Mouse (Mus musculus) splenic B cell, adult 2 months (primary cell): ENCODE measurements around the gene Prkar1b.

Experiments used
- DNase-seq: peaks from one replicate; pipeline ENCODE4 v3.0.0-alpha.2; 2011; ENCODE audit warnings: low read depth, low spot score
- H3K27me3 ChIP-seq: 2 replicates; pipeline ENCODE4 v1.6.1; 2012; ENCODE audit warnings: mild to moderate bottlenecking, low read length, moderate library complexity, mixed read lengths; ENCODE audit not compliant: control insufficient read depth, poor library complexity, insufficient read depth, severe bottlenecking
- H3K36me3 ChIP-seq: 2 replicates; pipeline ENCODE4 v1.6.1; 2012; ENCODE audit warnings: mild to moderate bottlenecking, low read length, moderate library complexity, mixed read lengths; ENCODE audit not compliant: control insufficient read depth, poor library complexity, insufficient read depth, severe bottlenecking

The Prkar1b gene

DNA sequence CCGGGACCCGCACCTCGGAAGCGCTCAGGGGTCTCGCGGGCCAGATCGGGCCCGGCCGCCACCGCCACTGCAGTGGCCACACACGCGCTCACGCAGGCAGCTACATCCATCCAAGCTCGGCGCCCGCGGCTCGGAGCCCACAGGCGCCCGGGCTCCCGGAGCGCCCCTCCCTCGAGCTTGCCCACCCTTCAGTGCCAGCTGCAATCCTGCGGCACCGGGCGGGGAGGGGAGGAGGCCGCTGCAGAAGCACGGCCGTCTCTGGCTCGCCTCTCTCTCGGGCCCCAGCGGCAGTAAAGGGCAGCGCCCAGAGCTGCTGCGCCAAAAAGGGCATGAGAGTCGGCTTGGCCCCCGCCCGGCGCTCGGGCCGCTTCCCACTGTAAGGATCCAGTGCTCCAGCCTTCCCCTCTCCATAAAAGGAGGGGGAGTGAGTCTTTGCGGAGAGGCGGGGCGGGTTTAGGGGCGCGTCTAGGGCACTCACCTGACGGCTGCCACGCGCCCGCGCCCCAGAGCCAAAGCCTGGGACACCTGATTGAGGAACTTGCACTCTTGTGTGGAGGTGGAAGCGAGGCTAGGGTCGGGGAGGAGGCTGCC is 154.0 kb downstream of the Prkar1b start:
- Histone ChIP-seq H3K36me3 (no peaks in the 10 kb centered on the region), H3K27me3 (peaks cover 6% of the 10 kb centered on the region)
- DNase-seq: no peak

DNA sequence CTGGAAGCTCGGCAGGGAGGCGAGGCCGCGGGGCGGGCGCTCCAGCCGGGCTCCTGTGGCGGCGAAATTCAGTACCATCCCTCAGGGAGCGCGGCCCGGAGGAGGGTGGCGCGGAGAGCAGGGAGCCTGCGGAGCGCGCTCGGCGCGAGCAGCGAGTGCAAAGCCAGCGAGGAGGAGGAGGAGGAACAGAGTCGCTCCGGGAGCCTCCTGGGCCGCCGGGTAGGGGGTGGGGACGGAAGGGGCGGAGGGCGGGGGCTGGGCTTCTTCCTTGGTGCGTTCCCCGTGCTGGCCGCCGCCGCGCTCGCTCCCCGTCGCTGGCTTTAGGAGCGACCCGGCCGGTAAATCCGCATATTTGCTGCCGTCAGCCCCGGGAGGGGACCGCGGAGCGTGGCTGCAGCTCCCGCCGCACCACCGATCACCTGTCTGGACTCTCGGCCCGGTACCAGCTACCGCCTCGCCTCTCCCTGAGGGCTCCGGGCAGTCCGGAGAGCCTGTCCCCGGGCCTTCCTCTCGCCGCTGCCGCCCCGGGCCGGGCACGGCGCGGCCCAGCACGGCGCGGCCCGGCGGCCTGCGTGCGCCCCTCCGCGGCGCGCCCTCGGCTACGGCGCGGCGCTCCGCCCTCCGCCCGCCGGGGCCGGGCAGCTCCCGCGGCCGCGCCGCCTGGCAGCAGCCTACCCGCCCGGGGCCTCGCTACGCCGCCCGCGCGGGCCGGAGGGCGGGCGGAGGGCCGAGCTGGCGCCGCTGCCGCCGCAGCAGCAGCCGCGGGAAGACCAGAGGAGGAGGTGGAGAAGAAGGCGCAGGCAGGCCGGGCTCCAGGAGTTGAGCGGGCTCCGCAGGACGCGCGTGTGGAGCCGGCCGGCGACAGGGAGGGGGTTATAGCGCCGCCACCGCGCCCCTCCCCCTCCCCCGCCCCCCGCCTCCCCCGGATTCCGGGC is 154.7 kb downstream of the Prkar1b start:
- DNase-seq: no peak
- no peaks in the 10 kb centered on the region for H3K36me3 ChIP-seq
- peaks cover 6% of the 10 kb centered on the region for H3K27me3 ChIP-seq

DNA sequence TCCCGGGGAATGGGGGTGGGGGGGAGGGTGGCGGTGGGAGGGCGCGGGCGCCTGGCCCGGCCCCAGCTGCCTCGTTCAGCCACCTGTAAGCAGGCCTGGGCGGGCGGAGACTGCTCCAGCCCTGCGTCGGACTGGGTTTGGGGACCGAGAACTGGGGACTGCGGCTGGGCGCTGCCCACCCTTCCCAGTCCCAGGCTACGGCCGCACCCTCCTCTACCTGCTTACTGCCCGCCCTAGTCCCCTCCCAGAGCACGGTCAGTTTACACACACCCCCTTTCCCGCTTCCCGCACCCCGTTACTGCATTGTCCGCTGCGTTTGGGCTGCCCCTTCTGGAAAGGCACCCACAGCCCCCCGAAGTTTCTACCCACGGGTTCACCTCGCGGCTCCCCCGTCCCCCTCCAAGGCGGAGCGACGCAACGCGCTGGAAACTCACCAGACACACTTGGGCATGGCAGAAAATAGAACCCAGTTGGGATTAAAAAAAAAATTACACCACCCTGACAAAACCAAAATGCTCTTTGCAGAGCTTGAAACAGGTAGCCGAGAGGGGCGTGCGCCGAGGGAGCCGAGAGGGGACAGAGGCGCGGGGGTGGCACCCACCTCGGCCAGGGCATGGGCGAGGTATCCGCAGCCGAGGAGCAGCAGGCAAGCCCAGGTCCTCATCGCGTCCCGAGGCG is 155.6 kb downstream of the Prkar1b start:
- no peak for DNase-seq
- Histone ChIP-seq H3K36me3 (no peaks in the 10 kb centered on the region), H3K27me3 (peaks cover 6% of the 10 kb centered on the region)

DNA sequence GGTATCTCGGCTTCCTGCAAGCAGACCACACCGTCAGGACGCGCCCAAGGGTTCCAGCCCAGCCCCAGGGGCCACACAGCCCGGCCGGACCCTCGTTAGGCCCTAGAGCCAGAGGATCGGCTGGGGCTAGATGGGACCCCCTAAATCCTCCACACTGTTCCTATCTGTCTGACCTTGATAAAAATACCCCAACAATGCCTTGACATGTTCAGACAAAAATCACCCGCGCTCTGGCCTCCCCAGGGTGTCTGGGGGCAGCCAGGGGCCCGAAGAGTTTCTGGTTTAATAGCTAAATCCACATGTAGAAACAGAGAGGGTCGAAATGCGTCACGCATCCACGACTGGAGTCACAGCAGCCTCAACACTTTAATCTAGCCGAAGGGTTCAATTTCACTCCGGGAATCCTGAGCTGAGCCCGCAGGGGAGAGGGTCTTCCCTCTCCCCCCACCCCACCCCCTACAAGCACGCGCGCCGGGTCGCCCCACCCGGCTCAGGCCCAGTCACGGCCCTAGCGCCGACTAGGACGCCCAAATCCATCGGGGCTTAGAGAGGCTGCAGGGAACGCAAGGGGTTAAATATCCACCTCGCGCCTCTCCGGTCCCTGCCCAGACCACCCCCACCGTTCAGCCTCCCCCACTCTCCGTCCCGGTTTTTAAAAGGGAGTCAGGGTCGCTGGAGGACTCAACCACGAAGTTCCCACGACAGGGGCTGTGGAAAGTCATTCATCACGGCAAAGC is 156.3 kb downstream of the Prkar1b start:
- DNase-seq: no peak
- peaks cover 6% of the 10 kb centered on the region for H3K27me3 ChIP-seq

DNA sequence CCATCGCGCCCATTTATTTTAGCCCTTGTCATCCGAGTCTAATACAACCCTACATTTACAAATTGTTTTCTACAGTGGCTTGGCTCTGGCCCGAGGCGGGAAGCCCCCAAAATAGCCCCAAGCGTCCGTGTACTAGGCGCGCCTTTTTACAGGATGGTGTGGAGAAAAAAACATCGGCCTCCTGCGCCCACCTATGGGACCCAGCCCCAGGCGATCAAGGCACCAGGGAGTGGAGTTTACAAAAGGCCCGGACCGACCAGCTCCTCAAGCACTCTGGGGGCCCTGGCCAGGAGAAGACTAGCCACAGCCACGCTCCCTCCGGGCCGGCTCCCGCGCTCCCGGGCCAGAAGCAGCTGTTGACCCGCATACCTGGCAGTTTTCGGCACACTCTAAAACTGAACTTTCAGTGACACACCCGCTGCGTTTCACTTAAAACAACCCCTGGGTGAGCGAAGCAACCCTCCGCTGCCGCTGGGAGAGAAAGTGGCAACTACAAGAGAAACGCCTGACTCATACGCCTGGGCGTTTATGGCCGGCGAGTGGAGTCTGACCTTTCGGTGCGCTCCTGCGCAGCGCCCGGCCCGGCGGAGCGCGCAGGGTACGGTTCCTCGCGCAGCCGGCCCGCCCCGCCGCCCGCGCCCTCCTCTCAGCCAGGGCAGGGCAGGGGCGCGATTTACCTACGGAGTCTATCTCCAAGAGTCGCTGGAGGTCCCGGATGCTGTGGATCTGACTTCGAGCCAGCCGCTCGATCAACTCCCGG is 157.0 kb downstream of the Prkar1b start:
- no peak for DNase-seq
- H3K36me3 ChIP-seq: no peaks in the 10 kb centered on the region
- H3K27me3 ChIP-seq: peaks cover 6% of the 10 kb centered on the region

More for the DNA sequence above, 156.3 kb downstream of the Prkar1b start:
- H3K36me3 ChIP-seq: no peaks in the 10 kb centered on the region

DNA sequence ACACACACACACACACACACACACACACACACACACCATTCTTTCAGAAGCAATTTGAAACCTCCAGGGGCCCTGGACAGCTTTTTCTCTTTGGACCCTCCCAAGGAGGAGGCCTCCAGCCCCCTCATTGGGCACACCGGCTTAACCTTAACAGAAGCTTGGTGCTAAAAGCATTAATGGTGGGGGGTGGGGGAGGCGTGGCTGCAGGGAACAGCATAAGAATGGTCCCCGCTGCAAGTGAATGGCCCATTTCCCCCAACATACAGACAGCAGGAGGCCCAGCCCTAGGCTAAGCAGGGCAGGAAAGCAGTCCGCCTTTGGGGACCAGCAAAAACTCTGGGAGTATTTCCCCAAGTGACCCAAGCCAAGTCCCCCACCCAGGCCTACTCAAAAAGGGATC is 158.1 kb downstream of the Prkar1b start:
- Histone ChIP-seq H3K27me3 (peaks cover 4% of the 10 kb centered on the region), H3K36me3 (no peaks in the 10 kb centered on the region)
- no peak for DNase-seq

DNA sequence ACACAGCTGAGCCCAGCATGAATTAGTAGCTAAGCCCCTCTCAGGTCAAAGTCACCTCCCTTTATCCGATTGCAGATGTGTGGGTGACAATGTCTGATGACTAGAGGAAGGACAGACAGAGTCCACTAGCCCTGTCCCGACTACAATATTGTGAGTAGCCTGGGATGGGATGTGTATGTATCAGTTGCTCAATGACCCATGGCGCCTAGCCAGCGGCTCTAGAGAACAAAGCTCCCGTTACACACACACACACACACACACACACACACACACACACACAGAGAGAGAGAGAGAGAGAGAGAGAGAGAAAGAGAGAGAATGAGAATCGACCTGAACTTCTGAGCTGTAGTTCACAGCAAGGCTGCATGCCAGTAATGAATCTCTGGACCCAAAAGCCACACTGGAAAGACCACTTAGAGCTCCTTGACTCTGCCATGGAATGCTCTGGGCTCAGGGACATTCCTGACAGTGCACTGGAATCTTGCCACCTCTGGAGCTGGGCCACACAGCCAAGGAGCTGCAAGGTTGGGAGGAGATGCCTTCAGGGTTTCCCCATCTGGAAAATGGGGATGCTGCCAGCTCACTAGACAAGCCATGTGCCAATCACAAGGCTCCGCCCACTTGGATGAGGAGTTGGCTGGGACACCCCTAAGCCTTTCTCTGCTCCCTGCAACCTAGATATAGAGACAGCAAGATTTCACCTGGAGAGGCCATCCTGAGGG is 159.0 kb downstream of the Prkar1b start:
- peaks cover 3% of the 10 kb centered on the region; the same call in 1 of the 2 replicates for H3K27me3 ChIP-seq
- H3K36me3 ChIP-seq: no peaks in the 10 kb centered on the region
- DNase-seq: no peak

DNA sequence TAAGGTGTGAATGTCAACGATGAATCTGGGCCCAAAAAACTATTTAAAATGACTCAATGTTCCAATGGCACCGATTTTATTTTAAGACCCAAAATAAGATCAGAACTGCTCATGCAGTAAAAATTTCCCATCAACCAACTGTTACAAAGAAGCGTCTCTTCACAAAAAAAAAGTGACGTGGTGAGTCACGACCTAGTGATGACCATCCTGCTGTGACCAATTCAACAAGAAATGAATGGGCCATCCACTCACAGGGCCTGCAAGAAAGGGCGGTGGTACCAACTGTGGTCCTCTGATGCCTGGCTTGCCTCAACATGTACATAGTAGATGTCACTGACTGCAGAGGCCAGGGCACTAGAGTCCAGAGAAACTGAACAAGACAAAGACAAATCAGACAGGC is 160.2 kb downstream of the Prkar1b start:
- DNase-seq: no peak
- peaks cover 3% of the 10 kb centered on the region; the same call in 1 of the 2 replicates for H3K27me3 ChIP-seq
- H3K36me3 ChIP-seq: no peaks in the 10 kb centered on the region

DNA sequence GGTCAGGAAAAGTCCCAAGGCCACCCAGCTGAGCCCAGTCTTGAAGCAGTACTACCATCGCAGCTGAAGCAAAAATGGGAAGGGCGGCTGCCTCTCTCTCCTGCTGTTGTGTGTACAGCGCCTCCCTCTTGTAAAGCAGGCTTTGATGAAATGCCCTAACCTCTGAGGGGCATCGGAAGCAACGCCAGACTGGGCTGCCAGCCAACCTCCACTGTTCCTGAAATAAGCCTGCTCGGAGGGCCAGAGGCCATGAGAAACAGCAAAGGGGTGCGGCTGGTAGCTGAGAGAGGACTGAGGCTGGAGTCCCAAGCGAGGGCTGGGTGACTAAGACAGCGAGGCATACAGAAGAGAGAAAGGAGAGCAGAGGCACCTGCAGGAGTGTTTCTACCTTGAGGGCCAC is 161.0 kb downstream of the Prkar1b start:
- H3K36me3 ChIP-seq: no peaks in the 10 kb centered on the region
- peaks cover 3% of the 10 kb centered on the region; the same call in 1 of the 2 replicates for H3K27me3 ChIP-seq
- DNase-seq: no peak

DNA sequence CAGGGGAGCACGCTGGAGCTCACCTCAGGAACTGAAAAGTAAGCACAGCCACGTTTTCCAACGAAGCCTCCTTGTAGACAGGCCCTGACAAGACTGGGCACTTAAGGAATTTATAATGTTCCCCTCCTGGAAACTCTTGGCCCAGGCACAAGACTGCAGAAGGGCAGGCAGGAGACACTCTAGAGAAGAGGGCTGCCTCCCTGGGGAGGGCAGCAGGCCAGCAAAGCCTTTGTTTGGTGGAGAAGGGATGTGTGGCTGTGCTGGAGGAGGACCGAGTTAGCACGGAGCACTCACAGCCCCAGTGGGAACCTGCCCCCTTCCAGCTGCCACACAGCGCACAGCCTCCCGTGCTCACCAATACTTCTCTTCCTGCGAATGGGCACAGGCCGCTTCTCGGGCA is 161.8 kb downstream of the Prkar1b start:
- no peaks in the 10 kb centered on the region for H3K36me3 ChIP-seq
- DNase-seq: no peak

DNA sequence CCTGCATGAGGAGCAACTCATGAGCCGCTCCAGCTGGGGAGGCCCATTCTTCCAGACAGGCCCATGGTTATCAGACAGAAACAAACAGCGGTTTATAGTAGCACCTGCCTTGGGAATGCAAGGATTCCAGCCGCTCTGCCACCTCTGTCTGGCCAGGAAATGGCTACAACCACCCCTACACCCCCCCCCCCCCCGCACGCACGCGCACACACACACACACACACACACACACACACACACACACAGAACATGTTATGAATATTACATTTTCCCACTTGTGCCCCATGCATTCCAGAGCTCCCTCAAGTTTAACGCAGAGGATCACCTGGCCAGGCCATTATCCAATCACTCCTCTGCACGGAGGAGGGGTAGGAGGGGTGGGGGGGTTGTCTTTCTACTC is 167.9 kb downstream of the Prkar1b start:
- no peak for DNase-seq
- no peaks in the 10 kb centered on the region for H3K36me3 ChIP-seq

More for the DNA sequence above, 161.8 kb downstream of the Prkar1b start:
- peaks cover 3% of the 10 kb centered on the region; the same call in 1 of the 2 replicates for H3K27me3 ChIP-seq

DNA sequence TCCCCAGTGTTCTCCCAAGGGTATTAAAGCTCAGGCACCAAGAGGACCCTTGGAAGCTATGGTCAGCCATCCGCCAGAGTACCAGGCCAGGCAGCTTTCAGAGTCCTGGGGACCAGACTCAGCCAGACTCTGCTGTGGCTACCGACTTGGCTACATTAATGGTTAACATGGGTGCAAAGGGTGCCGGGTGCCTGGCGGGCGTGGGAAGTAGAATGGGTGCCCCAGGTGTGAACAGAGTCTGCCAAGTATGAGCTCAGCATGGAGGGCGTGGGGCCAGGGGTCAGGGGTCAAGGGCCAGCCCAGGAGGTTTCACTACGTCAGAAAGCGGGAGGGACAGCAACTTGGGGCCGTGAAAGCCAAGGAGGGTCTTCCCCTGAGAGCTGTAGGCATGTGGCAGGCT is 169.2 kb downstream of the Prkar1b start:
- Histone ChIP-seq H3K27me3 (no peaks in the 10 kb centered on the region), H3K36me3 (no peaks in the 10 kb centered on the region)
- no peak for DNase-seq

More for the DNA sequence above, 167.9 kb downstream of the Prkar1b start:
- no peaks in the 10 kb centered on the region for H3K27me3 ChIP-seq

DNA sequence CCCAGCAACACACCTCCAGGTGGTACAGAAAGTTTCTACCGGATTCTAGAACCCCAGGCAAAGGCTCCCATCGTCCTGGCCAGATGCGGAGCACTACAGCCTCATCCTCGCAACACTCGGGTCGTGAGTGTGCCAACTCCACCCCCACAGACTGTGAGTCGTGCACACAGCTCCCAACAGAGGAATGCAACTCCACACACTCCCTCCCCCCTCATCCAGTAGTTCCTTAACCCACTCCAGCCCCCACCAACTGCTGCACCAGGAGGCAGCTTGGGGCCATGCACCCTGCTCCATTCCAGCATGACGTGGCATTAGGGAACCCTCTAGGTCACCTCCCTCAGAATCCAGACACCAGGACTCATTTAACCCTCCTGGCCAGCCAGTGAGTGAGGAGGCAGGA is 170.0 kb downstream of the Prkar1b start:
- DNase-seq: no peak
- no peaks in the 10 kb centered on the region for H3K36me3 ChIP-seq
- H3K27me3 ChIP-seq: no peaks in the 10 kb centered on the region
